Mouse (Mus musculus) testis, adult 2 months (tissue): ENCODE measurements around the gene Odf2l. TPM values are rescaled to one million over a fixed set of nuclear protein-coding genes. Genes with fewer than 3 reads are reported as not detected.

ENCODE experiments used
- H3K27ac ChIP-seq: fragments of 200-500 bp; 2 replicates; pipeline ENCODE4 v1.5.1; 2012; ENCODE audit warnings: low read depth, low read length; ENCODE audit not compliant: control insufficient read depth, insufficient read depth
- H3K27me3 ChIP-seq: fragments of 200-500 bp; 2 replicates; pipeline ENCODE4 v1.6.1; 2012; ENCODE audit warnings: mild to moderate bottlenecking, low read length, moderate library complexity; ENCODE audit not compliant: control insufficient read depth, insufficient read depth
- H3K36me3 ChIP-seq: fragments of 200-500 bp; 2 replicates; pipeline ENCODE4 v1.6.1; 2012; ENCODE audit warnings: mild to moderate bottlenecking, low read length; ENCODE audit not compliant: control insufficient read depth, insufficient read depth
- H3K4me1 ChIP-seq: fragments of 200-500 bp; 2 replicates; pipeline ENCODE4 v1.6.1; 2012; ENCODE audit warnings: low read length; ENCODE audit not compliant: control insufficient read depth, insufficient read depth
- H3K4me3 ChIP-seq: fragments of 200-500 bp; 2 replicates; pipeline ENCODE4 v1.5.1; 2012; ENCODE audit warnings: low read depth, mild to moderate bottlenecking, low read length, moderate library complexity, mixed read lengths; ENCODE audit not compliant: control insufficient read depth
- CTCF ChIP-seq: fragments of 200-500 bp; IDR thresholded peaks from 2 replicates; pipeline ENCODE4 v1.5.1; 2012; ENCODE audit warnings: low read depth, mild to moderate bottlenecking, inconsistent platforms, low read length, moderate library complexity; ENCODE audit not compliant: control insufficient read depth, insufficient read depth, insufficient replicate concordance
- POLR2A ChIP-seq: fragments of 200-500 bp; IDR thresholded peaks from 2 replicates; pipeline ENCODE4 v1.6.1; 2012; ENCODE audit warnings: low read depth, mild to moderate bottlenecking, inconsistent platforms, low read length, moderate library complexity; ENCODE audit not compliant: control insufficient read depth
- polyA plus RNA-seq: library from polyadenylated mRNA; depleted of rRNA; stranded (reverse); fragments of >200 nt; gene quantifications from 2 replicates; pipeline ENCODE4 v1.2.3, GENCODE M21; 2012

Gene Odf2l
- polyA plus RNA-seq, 1 experiment = 11.2 TPM

- TF ChIP-seq POLR2A (no peak), CTCF (no peak)
- H3K27ac ChIP-seq = no peak overlapping the region
- no peaks in the 10 kb centered on the region for H3K27me3 ChIP-seq
- H3K4me1 ChIP-seq = no peaks in the 10 kb centered on the region
- H3K36me3 ChIP-seq = no peaks in the 10 kb centered on the region
- no peak overlapping the region for H3K4me3 ChIP-seq
These were observed 21.8 kb downstream of the Odf2l start for GRCm38 (mm10) chr3:145140236-145140635.

GRCm38 (mm10) chr3:145142925-145143324 lies 24.5 kb downstream of the Odf2l start:
- no peaks in the 10 kb centered on the region for H3K27me3 ChIP-seq
- no peak overlapping the region for H3K4me3 ChIP-seq
- TF ChIP-seq CTCF (no peak), POLR2A (no peak)
- no peak overlapping the region for H3K27ac ChIP-seq
- no peaks in the 10 kb centered on the region for H3K36me3 ChIP-seq
- H3K4me1 ChIP-seq = no peaks in the 10 kb centered on the region

GRCm38 (mm10) chr3:145143856-145144255 lies 25.5 kb downstream of the Odf2l start:
- TF ChIP-seq POLR2A (no peak), CTCF (no peak)
- no peak overlapping the region for H3K4me3 ChIP-seq
- H3K4me1 ChIP-seq = no peaks in the 10 kb centered on the region
- no peak overlapping the region for H3K27ac ChIP-seq
- H3K27me3 ChIP-seq = no peaks in the 10 kb centered on the region
- no peaks in the 10 kb centered on the region; the same call in 1 of the 2 replicates for H3K36me3 ChIP-seq

GRCm38 (mm10) chr3:145146871-145147270 lies 28.5 kb downstream of the Odf2l start:
- TF ChIP-seq CTCF (no peak), POLR2A (no peak)
- Histone ChIP-seq H3K36me3 (no peaks in the 10 kb centered on the region; the same call in 1 of the 2 replicates), H3K27ac (no peak overlapping the region)

GRCm38 (mm10) chr3:145147483-145147882 lies 29.1 kb downstream of the Odf2l start:
- Histone ChIP-seq H3K27me3 (no peaks in the 10 kb centered on the region), H3K36me3 (no peaks in the 10 kb centered on the region; the same call in 1 of the 2 replicates), H3K4me1 (no peaks in the 10 kb centered on the region), H3K4me3 (no peak overlapping the region), H3K27ac (no peak overlapping the region)
- TF ChIP-seq POLR2A (no peak), CTCF (no peak)

More at GRCm38 (mm10) chr3:145146871-145147270, 28.5 kb downstream of the Odf2l start:
- H3K27me3 ChIP-seq = no peaks in the 10 kb centered on the region
- H3K4me3 ChIP-seq = no peak overlapping the region
- no peaks in the 10 kb centered on the region for H3K4me1 ChIP-seq

GRCm38 (mm10) chr3:145147952-145148351 lies 29.6 kb downstream of the Odf2l start:
- TF ChIP-seq CTCF = no peak
- no peak for TF ChIP-seq POLR2A
- no peak overlapping the region for H3K4me3 ChIP-seq
- no peak overlapping the region for H3K27ac ChIP-seq
- no peaks in the 10 kb centered on the region for H3K4me1 ChIP-seq
- H3K36me3 ChIP-seq = no peaks in the 10 kb centered on the region; the same call in 1 of the 2 replicates
- no peaks in the 10 kb centered on the region for H3K27me3 ChIP-seq

GRCm38 (mm10) chr3:145151092-145151491 lies 32.7 kb downstream of the Odf2l start:
- no peaks in the 10 kb centered on the region for H3K27me3 ChIP-seq
- TF ChIP-seq POLR2A = no peak
- TF ChIP-seq CTCF = no peak
- no peaks in the 10 kb centered on the region; the same call in 1 of the 2 replicates for H3K36me3 ChIP-seq
- no peak overlapping the region for H3K4me3 ChIP-seq
- no peaks in the 10 kb centered on the region for H3K4me1 ChIP-seq
- H3K27ac ChIP-seq = no peak overlapping the region

- TF ChIP-seq POLR2A (no peak), CTCF (no peak)
- H3K4me1 ChIP-seq = no peaks in the 10 kb centered on the region
- H3K4me3 ChIP-seq = no peak overlapping the region
- no peak overlapping the region for H3K27ac ChIP-seq
- H3K27me3 ChIP-seq = no peaks in the 10 kb centered on the region
- H3K36me3 ChIP-seq = no peaks in the 10 kb centered on the region; the same call in 1 of the 2 replicates
These were observed 33.5 kb downstream of the Odf2l start for GRCm38 (mm10) chr3:145151933-145152332.
